Mouse (Mus musculus): ENCODE results near the gene Dpt. TPM values are rescaled to one million over a fixed set of nuclear protein-coding genes. Genes with fewer than 3 reads are reported as not detected.

Dpt gene
- total RNA-seq (2012; rRNA removed) (not detected in 2 replicates), total RNA-seq (2014; rRNA removed) (not detected in 2 replicates), polyA plus RNA-seq (2012; ENCODE audit: insufficient read length, low read depth) (not detected in 2 replicates)

- H3K27ac ChIP-seq (ENCODE audit: insufficient read depth, low read depth) = no peak within 1 kb of the TSS
- no peak within 1 kb of the TSS for H3K4me3 ChIP-seq (replicated peaks in 1 of 3; ENCODE audit: low read depth in 2 of 3, low read length in 2 of 3, poor library complexity in 1 of 3)
- no peaks in the 10 kb centered on the region for H3K27me3 ChIP-seq (replicated peaks)
- H3K4me2 ChIP-seq (ENCODE audit: insufficient read depth, low read depth, poor library complexity, severe bottlenecking) = no peak within 1 kb of the TSS
- dilution Hi-C loops (cut with MboI; ENCODE audit: extremely low pct_ligation_motif_present, extremely low pct_unique_long_range_greater_than_20kb, low sequenced_read_pairs) = no loop called here
- H3K9ac ChIP-seq (ENCODE audit: insufficient read depth, low read depth) = no peak within 1 kb of the TSS
- no peak for DNase-seq (ENCODE audit: extremely low read depth)
- no peaks in the 10 kb centered on the region for H3K36me3 ChIP-seq (replicated peaks in 1 of 2; ENCODE audit: control insufficient read depth in 1 of 2, insufficient read depth in 1 of 2, low read length in 1 of 2)
- in situ Hi-C loops (cut with MboI; ENCODE audit: low pct_ligation_motif_present, low pct_unique_long_range_greater_than_20kb, low sequenced_read_pairs) = no loop called here
- H3K9me3 ChIP-seq (replicated peaks; ENCODE audit: low read length) = no peaks in the 10 kb centered on the region
- no peaks in the 10 kb centered on the region for H3K79me2 ChIP-seq (replicated peaks; ENCODE audit: control insufficient read depth, extremely low read depth, insufficient read depth, poor library complexity, severe bottlenecking)
- TF ChIP-seq CTCF (conservative IDR thresholded peaks at IDR 0.05 in 1 of 2, IDR thresholded peaks at IDR 0.05 in 1 of 2; ENCODE audit: low read depth in 2 of 2, low read length in 2 of 2) (no peak), SIN3A (IDR thresholded peaks at IDR 0.05; ENCODE audit: low read length) (no peak), BHLHE40 (IDR thresholded peaks at IDR 0.05; ENCODE audit: low read depth, low read length) (no peak)
- H3K4me1 ChIP-seq (ENCODE audit: control insufficient read depth in 1 of 2, insufficient read depth in 2 of 2) = no peaks in the 10 kb centered on the region
Observed at GRCm38 (mm10) chr1:164796471-164796870, at the start of gene Dpt. Gene Dpt (plus strand): TSS chr1:164796644.

DNA sequence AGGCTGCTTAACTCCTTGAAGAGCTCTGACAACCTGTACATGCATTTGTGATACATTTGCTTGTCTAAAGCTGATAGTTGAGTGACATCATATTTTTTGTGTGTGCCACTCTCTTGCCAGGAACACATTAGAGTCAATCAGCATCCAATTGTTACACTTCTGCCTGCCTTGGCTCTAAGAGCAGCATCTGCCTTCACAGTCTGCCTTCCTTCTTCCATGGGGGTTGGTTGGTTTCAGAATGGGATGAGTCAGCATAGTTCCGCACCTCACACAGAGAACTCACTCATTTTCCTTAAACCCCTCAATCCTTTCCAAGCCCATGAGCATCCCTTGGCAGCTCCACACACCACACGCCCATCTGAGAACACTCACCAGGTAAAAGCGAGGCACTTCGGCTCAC lies 42.7 kb upstream of the Dpt start:
- H3K4me1 ChIP-seq (ENCODE audit: control insufficient read depth in 1 of 2, insufficient read depth in 2 of 2) = no peaks in the 10 kb centered on the region
- no peaks in the 10 kb centered on the region for H3K79me2 ChIP-seq (replicated peaks; ENCODE audit: control insufficient read depth, extremely low read depth, insufficient read depth, poor library complexity, severe bottlenecking)
- TF ChIP-seq CTCF (conservative IDR thresholded peaks at IDR 0.05 in 1 of 2, IDR thresholded peaks at IDR 0.05 in 1 of 2; ENCODE audit: low read depth in 2 of 2, low read length in 2 of 2) = no peak
- TF ChIP-seq BHLHE40 (IDR thresholded peaks at IDR 0.05; ENCODE audit: low read depth, low read length) = no peak
- no peak for TF ChIP-seq SMC3 (IDR thresholded peaks at IDR 0.05; ENCODE audit: low read depth, low read length)
- no peak for TF ChIP-seq MAX (IDR thresholded peaks at IDR 0.05; ENCODE audit: low read length)
- TF ChIP-seq POLR2A (IDR thresholded peaks at IDR 0.05; ENCODE audit: low read depth, low read length) = no peak
- no peak for TF ChIP-seq KAT2A (IDR thresholded peaks at IDR 0.05; ENCODE audit: insufficient replicate concordance, low read length)
- TF ChIP-seq E2F4 (IDR thresholded peaks at IDR 0.05; ENCODE audit: insufficient replicate concordance, low read depth, low read length) = no peak
- no peak for TF ChIP-seq MYC (IDR thresholded peaks at IDR 0.05; ENCODE audit: low read depth, low read length)
- dilution Hi-C loops (cut with MboI; ENCODE audit: extremely low pct_ligation_motif_present, extremely low pct_unique_long_range_greater_than_20kb, low sequenced_read_pairs) = no loop called here
- no peaks in the 10 kb centered on the region for H3K36me3 ChIP-seq (replicated peaks in 1 of 2; ENCODE audit: control insufficient read depth in 1 of 2, insufficient read depth in 1 of 2, low read length in 1 of 2)
- in situ Hi-C loops (cut with MboI; ENCODE audit: low pct_ligation_motif_present, low pct_unique_long_range_greater_than_20kb, low sequenced_read_pairs) = no loop called here
- H3K27me3 ChIP-seq (replicated peaks) = no peaks in the 10 kb centered on the region
- H3K27ac ChIP-seq (ENCODE audit: insufficient read depth, low read depth) = no peak overlapping the region
- no peak overlapping the region for H3K4me2 ChIP-seq (ENCODE audit: insufficient read depth, low read depth, poor library complexity, severe bottlenecking)
- H3K9me3 ChIP-seq (replicated peaks; ENCODE audit: low read length) = no peaks in the 10 kb centered on the region
- no peak overlapping the region for H3K9ac ChIP-seq (ENCODE audit: insufficient read depth, low read depth)
- no peak overlapping the region for H3K4me3 ChIP-seq (replicated peaks in 1 of 3; ENCODE audit: low read depth in 2 of 3, low read length in 2 of 3, poor library complexity in 1 of 3)
- no peak for DNase-seq (ENCODE audit: extremely low read depth)

- Histone ChIP-seq H3K27ac (ENCODE audit: insufficient read depth, low read depth) (no peak overlapping the region), H3K9ac (ENCODE audit: insufficient read depth, low read depth) (no peak overlapping the region), H3K4me3 (replicated peaks in 1 of 3; ENCODE audit: low read depth in 2 of 3, low read length in 2 of 3, poor library complexity in 1 of 3) (no peak overlapping the region), H3K4me2 (ENCODE audit: insufficient read depth, low read depth, poor library complexity, severe bottlenecking) (no peak overlapping the region), H3K27me3 (replicated peaks) (no peaks in the 10 kb centered on the region), H3K36me3 (replicated peaks in 1 of 2; ENCODE audit: control insufficient read depth in 1 of 2, insufficient read depth in 1 of 2, low read length in 1 of 2) (no peaks in the 10 kb centered on the region), H3K79me2 (replicated peaks; ENCODE audit: control insufficient read depth, extremely low read depth, insufficient read depth, poor library complexity, severe bottlenecking) (no peaks in the 10 kb centered on the region), H3K9me3 (replicated peaks; ENCODE audit: low read length) (no peaks in the 10 kb centered on the region), H3K4me1 (ENCODE audit: control insufficient read depth in 1 of 2, insufficient read depth in 2 of 2) (0 out of 4 replicates have a peak, but pooled peaks cover 0 to 3% of the 10 kb centered on the region in 2 experiments)
- in situ Hi-C loops (cut with MboI; ENCODE audit: low pct_ligation_motif_present, low pct_unique_long_range_greater_than_20kb, low sequenced_read_pairs) = no loop called here
- no peak for TF ChIP-seq GABPA (IDR thresholded peaks at IDR 0.05; ENCODE audit: insufficient replicate concordance, low read depth, low read length)
- TF ChIP-seq ZKSCAN1 (IDR thresholded peaks at IDR 0.05; ENCODE audit: borderline replicate concordance, low read depth, low read length) = no peak
- no peak for TF ChIP-seq POLR2AphosphoS2 (IDR thresholded peaks at IDR 0.05; ENCODE audit: low read depth, low read length)
- TF ChIP-seq ZNF384 (IDR thresholded peaks at IDR 0.05; ENCODE audit: low read depth, low read length) = no peak
- no peak for TF ChIP-seq TBP (conservative IDR thresholded peaks at IDR 0.05; ENCODE audit: low read depth, low read length)
- no peak for TF ChIP-seq CHD1 (IDR thresholded peaks at IDR 0.05; ENCODE audit: low read depth, low read length)
- TF ChIP-seq RAD21 (IDR thresholded peaks at IDR 0.05; ENCODE audit: low read depth, low read length) = no peak
- no peak for TF ChIP-seq TCF12 (IDR thresholded peaks at IDR 0.05; ENCODE audit: low read depth, low read length)
- no peak for TF ChIP-seq ETS1 (conservative IDR thresholded peaks at IDR 0.05; ENCODE audit: low read depth, low read length)
- dilution Hi-C loops (cut with MboI; ENCODE audit: extremely low pct_ligation_motif_present, extremely low pct_unique_long_range_greater_than_20kb, low sequenced_read_pairs) = no loop called here
- DNase-seq (ENCODE audit: extremely low read depth) = no peak
Observed at GRCm38 (mm10) chr1:164755671-164756070, 40.8 kb upstream of the Dpt start.

Data from CH12.LX (cell line).